Mouse (Mus musculus): ENCODE results near the gene Gm49673. TPM values are rescaled to one million over a fixed set of nuclear protein-coding genes. Genes with fewer than 3 reads are reported as not detected.
"Not testable (repeated sequence)": the region's sequence is repeated elsewhere in the genome, so short reads cannot be mapped to it uniquely, and the experiment has no call there.

Gene Gm49673
- total RNA-seq, 2 experiments from 2014 or later: not detected

- ATAC-seq (replicated peaks; ENCODE audit: low FRiP score, poor library complexity, severe bottlenecking): not testable (repeated sequence)
Measured at GRCm38 (mm10) chr17:8140210-8140609, 7.4 kb downstream of the Gm49673 start.

- ATAC-seq (replicated peaks; ENCODE audit: low FRiP score, poor library complexity, severe bottlenecking): not testable (repeated sequence)
Measured at GRCm38 (mm10) chr17:8138116-8138515, 9.5 kb downstream of the Gm49673 start.

- ATAC-seq (replicated peaks; ENCODE audit: low FRiP score, poor library complexity, severe bottlenecking): not testable (repeated sequence)
Measured at GRCm38 (mm10) chr17:8130849-8131248, 16.7 kb downstream of the Gm49673 start.

GRCm38 (mm10) chr17:8129578-8129977 is 18.0 kb downstream of the Gm49673 start:
- not testable (repeated sequence) for ATAC-seq (replicated peaks; ENCODE audit: low FRiP score, poor library complexity, severe bottlenecking)

GRCm38 (mm10) chr17:8128326-8128993 is 19.1 kb downstream of the Gm49673 start:
- not testable (repeated sequence) for ATAC-seq (replicated peaks; ENCODE audit: low FRiP score, poor library complexity, severe bottlenecking)

- not testable (repeated sequence) for ATAC-seq (replicated peaks; ENCODE audit: low FRiP score, poor library complexity, severe bottlenecking)
Measured at GRCm38 (mm10) chr17:8124586-8124985, 23.0 kb downstream of the Gm49673 start.

- ATAC-seq (replicated peaks; ENCODE audit: low FRiP score, poor library complexity, severe bottlenecking): not testable (repeated sequence)
Measured at GRCm38 (mm10) chr17:8122974-8123373, 24.6 kb downstream of the Gm49673 start.

- not testable (repeated sequence) for ATAC-seq (replicated peaks; ENCODE audit: low FRiP score, poor library complexity, severe bottlenecking)
Measured at GRCm38 (mm10) chr17:8116928-8117327, 30.7 kb downstream of the Gm49673 start.

GRCm38 (mm10) chr17:8116378-8116777 is 31.2 kb downstream of the Gm49673 start:
- ATAC-seq (replicated peaks; ENCODE audit: low FRiP score, poor library complexity, severe bottlenecking): not testable (repeated sequence)

- not testable (repeated sequence) for ATAC-seq (replicated peaks; ENCODE audit: low FRiP score, poor library complexity, severe bottlenecking)
Measured at GRCm38 (mm10) chr17:8112199-8112598, 35.4 kb downstream of the Gm49673 start.

GRCm38 (mm10) chr17:8101297-8101609 is 46.3 kb downstream of the Gm49673 start:
- not testable (repeated sequence) for ATAC-seq (replicated peaks; ENCODE audit: low FRiP score, poor library complexity, severe bottlenecking)

- not testable (repeated sequence) for ATAC-seq (replicated peaks; ENCODE audit: low FRiP score, poor library complexity, severe bottlenecking)
Measured at GRCm38 (mm10) chr17:8100405-8101296, 46.9 kb downstream of the Gm49673 start.

GRCm38 (mm10) chr17:8096199-8096598 is 51.4 kb downstream of the Gm49673 start:
- not testable (repeated sequence) for ATAC-seq (replicated peaks; ENCODE audit: low FRiP score, poor library complexity, severe bottlenecking)

GRCm38 (mm10) chr17:8095653-8096052 is 51.9 kb downstream of the Gm49673 start:
- ATAC-seq (replicated peaks; ENCODE audit: low FRiP score, poor library complexity, severe bottlenecking): not testable (repeated sequence)

GRCm38 (mm10) chr17:8092537-8093526 is 54.8 kb downstream of the Gm49673 start:
- ATAC-seq (replicated peaks; ENCODE audit: low FRiP score, poor library complexity, severe bottlenecking): not testable (repeated sequence)

- ATAC-seq (replicated peaks; ENCODE audit: low FRiP score, poor library complexity, severe bottlenecking): not testable (repeated sequence)
Measured at GRCm38 (mm10) chr17:8091320-8091719, 56.3 kb downstream of the Gm49673 start.

- ATAC-seq (replicated peaks; ENCODE audit: low FRiP score, poor library complexity, severe bottlenecking): not testable (repeated sequence)
Measured at GRCm38 (mm10) chr17:8069847-8070246, 77.7 kb downstream of the Gm49673 start.

- ATAC-seq (replicated peaks; ENCODE audit: low FRiP score, poor library complexity, severe bottlenecking): not testable (repeated sequence)
Measured at GRCm38 (mm10) chr17:8056637-8057138, 90.9 kb downstream of the Gm49673 start.

GRCm38 (mm10) chr17:8055919-8056589 is 91.5 kb downstream of the Gm49673 start:
- not testable (repeated sequence) for ATAC-seq (replicated peaks; ENCODE audit: low FRiP score, poor library complexity, severe bottlenecking)
